Mouse (Mus musculus) layer of hippocampus, postnatal 14 days (tissue): ENCODE data around the gene Atp1a4. TPM values are rescaled to one million over a fixed set of nuclear protein-coding genes. Genes with fewer than 3 reads are reported as not detected.

Source experiments
- DNase-seq, 2 experiments: peaks; one replicate each; pipeline ENCODE4 v3.0.0; 2021 to 2022; ENCODE audit warnings: low spot score in 2 of 2, mixed read lengths in 1 of 2
- total RNA-seq, 2 experiments: library from RNA; stranded (reverse); gene quantifications; 2 replicates each; pipeline ENCODE4 v1.2.3; 2021

The Atp1a4 gene
- total RNA-seq, 2 experiments from 2014 or later, result not detected

DNA sequence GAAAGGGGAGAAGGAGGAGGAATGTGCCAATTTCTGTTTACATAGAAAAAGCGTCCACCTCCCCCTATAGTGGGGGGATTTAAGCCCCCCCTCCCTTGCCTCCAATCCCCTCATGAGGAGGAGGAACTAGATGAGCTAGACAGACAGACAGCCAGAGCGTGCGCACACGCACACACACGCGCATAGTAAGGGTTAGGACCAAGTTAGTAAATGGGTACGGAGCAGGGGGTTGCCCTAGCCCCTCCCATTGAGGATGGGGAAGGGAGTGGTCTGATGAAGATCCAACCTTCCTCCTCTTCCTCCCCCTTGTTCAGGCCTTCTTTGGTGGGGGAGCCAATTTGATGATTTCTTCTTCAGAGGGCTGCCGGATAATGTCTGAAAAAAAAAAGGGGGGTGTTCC lies 59.9 kb downstream of the Atp1a4 start:
- DNase-seq, result no peak

- DNase-seq, result no peak
These were observed 60.4 kb downstream of the Atp1a4 start for GRCm38 (mm10) chr1:172197851-172198250.

DNA sequence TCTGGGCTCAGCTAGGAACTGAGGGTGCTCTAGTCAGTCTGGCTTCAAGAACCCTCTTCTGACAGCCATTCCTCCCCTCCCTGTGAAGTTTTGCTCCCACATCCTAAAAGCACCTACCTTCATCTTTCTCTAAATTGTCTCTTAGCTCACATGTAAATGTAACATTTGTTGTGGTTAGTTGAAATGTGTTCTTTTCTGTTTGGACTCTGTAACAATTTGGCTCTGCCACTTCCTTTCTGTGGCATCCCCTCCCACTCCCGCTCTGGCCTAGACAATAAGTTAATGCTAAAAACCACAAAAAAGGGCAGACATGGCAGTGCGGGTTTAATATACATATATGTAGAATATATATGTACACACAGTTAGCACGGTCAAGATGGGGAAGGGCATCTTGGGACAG lies 61.1 kb downstream of the Atp1a4 start:
- DNase-seq, result no peak

- DNase-seq, result no peak
These were observed 63.8 kb downstream of the Atp1a4 start for GRCm38 (mm10) chr1:172194435-172194834.

GRCm38 (mm10) chr1:172192217-172192616 lies 66.0 kb downstream of the Atp1a4 start:
- DNase-seq, result no peak

DNA sequence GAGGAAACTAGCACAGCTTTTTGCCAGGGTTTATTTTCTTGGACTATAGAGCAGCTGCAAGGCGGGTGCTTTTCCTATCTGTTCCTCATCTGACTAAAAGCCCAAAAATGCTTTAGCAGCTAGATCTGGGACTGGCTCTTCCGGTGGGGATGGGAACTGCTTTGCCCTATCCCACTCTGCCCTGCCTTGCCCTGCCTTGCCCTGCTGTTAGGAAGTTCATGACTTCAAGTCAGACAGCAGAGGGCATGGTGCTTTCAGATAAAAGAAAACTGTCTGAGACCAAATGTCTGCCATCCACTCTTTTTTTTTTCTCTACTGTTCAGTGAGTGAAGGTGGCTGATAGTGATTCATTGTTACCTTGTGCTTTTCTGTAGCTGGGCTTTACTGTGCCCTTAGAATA lies 66.6 kb downstream of the Atp1a4 start:
- DNase-seq, result no peak

DNA sequence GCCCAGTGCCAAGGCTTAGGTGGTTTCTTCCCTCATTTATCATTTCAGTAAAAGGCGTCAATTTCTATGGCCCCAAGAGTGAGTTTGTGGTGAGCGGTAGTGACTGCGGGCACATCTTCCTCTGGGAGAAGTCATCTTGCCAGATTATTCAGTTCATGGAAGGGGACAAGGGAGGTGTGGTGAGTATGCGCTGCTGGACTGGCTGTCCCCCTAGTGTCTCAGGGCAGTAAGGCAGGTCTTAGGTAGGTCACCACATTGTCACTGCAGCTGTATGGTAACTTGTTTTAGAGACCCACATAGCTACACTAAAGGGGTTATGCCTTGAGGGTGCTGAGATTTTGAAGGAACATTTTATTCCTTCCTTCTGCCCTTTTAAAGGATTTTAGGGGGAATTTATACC lies 69.3 kb downstream of the Atp1a4 start:
- no peak for DNase-seq

DNA sequence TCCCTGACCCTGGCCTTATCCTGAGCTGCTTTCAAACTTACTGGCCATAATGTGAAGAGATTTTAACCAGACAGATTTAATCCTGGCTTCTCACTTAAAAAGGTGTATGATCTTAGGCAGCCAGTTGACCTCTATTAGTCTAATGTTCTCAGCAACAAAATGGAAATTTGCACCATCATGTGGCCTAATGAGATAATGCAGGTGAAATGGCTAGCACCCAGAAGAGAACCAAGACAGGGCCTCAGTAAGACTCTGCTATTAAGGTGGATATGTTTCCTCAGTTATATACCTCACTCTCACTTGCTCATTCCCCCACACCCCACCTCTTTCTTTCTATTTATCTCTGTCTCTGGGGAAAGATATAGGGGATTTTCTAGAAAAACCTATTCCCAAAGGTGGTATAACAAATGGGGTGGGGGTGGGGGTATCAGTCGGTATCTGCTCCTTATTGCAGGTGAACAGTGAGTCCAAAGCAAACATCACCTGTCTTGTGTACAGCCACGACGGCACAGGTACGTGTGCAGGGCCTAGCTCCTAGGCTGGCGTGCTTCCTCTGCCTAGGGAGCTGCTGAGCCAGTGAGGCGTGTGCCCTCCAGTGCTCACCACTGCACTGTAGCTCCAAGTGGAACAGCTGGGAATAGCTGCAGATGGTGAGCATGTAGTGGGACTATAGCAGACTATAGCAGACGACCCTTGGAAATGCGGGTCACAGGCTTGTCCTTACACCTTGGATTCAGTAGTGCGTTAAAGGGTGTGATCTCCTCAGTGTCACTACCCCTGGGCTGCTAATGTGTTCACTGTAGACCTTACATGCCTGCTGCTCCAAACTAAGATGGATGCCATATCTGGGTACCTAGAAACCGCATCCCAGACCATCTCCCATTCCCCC lies 71.6 kb downstream of the Atp1a4 start:
- DNase-seq, result no peak

DNA sequence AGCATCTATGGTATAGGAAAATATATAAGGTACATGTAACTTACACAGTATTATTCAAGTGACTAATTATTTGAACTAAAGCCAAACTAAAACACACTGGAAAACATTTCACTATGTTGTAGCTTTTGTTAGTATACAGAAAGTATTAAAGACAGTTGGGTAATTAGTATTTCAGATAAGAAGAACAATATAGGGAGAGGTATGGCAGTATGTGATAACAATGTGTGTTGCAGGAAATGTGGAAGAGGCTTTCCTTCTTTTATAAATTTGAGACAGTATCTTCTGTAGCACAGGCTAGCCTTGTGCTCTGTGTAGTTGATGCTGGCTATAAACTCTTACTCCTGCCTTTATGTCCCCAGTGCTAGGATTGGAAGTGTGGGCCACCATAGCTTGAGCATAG lies 74.3 kb downstream of the Atp1a4 start:
- no peak for DNase-seq

DNA sequence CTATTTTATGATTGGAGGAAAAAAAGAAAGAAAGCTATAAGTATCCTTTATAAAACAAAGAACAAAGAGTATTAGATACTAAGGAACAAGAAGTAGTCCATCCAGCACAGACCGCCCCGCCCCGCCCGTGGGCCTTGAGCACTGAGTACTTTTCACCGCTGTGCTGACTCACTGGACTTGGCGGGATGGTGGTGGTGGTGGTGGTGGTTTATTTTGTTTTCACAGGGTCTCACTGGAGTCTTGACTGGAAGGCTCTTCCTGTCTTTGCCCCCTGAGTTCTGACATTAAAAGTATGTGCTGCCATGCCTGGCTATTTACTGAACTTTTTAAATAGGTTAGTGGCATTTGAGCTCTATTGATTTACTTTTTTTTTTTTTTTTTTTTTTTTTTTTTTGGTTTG lies 75.2 kb downstream of the Atp1a4 start:
- DNase-seq, result no peak

DNA sequence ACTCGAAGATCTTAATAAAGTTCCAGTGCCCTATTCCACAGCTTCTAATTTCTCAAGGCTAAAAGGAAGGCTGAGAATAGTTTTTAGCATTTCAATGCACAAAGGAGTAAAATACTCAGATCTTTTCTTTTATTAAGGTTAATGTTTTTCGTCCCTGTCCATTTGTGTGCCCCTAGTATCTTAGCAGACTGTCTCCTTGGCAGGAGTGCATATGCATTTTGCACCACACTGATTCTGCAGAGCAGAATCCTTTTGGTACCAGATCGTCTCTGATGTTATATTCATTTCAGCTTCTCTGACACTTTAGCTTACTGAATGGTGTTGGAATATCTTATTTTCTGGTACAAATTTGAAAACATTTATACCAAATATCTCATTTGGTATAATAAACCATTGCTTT lies 76.4 kb downstream of the Atp1a4 start:
- DNase-seq, result no peak

GRCm38 (mm10) chr1:172180881-172181280 lies 77.3 kb downstream of the Atp1a4 start:
- no peak for DNase-seq

GRCm38 (mm10) chr1:172179102-172179501 lies 79.1 kb downstream of the Atp1a4 start:
- no peak for DNase-seq

DNA sequence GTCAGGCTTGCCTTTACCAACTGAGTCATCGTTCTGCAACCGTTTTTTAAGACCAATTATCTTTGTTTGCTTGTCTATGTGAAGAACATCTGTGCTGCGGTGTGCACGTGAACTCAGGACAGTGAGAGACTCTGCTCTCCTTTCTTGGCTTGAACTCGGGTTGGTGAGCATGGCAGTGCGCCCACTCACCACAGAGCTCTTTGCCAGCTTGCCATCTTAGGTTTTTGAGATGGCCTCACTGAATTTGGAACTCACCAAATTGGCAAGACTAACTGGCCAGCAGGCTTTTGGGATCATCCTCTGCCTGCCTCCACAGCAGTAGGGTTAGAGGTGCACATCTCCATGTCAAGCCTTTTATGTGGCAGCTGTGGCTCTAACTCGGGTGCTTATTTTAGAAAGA lies 80.4 kb downstream of the Atp1a4 start:
- DNase-seq, result no peak

Other genes with a start within 250 kb of the Atp1a4 start
- gene Vangl2, start 230.0 kb downstream of the Atp1a4 start, total RNA-seq, result 10 to 100 TPM; 21.9 to 22.4 TPM
- gene Nhlh1, start 200.8 kb downstream of the Atp1a4 start, total RNA-seq, result under 1 TPM; 0.85 to 0.91 TPM
- gene Copa, start 175.9 kb downstream of the Atp1a4 start, total RNA-seq, result 100 to 1,000 TPM; 152 TPM
- 10 to 100 TPM; 71.4 to 73.2 TPM for gene Ncstn, start 175.6 kb downstream of the Atp1a4 start, total RNA-seq
- 100 to 1,000 TPM in 1 of 2 experiments, 10 to 100 TPM in 1; 98.8 to 110 TPM for gene Pex19, start 131.7 kb downstream of the Atp1a4 start, total RNA-seq
- gene Dcaf8, start 110.3 kb downstream of the Atp1a4 start, total RNA-seq, result 100 to 1,000 TPM in 1 of 2 experiments, 10 to 100 TPM in 1; 97.8 to 104 TPM
- gene Pea15a, start 51.6 kb downstream of the Atp1a4 start, total RNA-seq, result 100 to 1,000 TPM; 360 to 376 TPM
- gene Casq1, start 38.5 kb downstream of the Atp1a4 start, total RNA-seq, result 1 to 10 TPM; 1.1 to 1.4 TPM
- 100 to 1,000 TPM; 185 to 195 TPM for gene Igsf8, start 3.2 kb upstream of the Atp1a4 start, total RNA-seq
- 100 to 1,000 TPM; 610 to 641 TPM for gene Atp1a2, start 39.6 kb upstream of the Atp1a4 start, total RNA-seq
- 10 to 100 TPM; 37.4 to 50.1 TPM for gene Kcnj9, start 70.9 kb upstream of the Atp1a4 start, total RNA-seq
- gene Kcnj10, start 82.8 kb upstream of the Atp1a4 start, total RNA-seq, result 100 to 1,000 TPM; 101 to 106 TPM
- gene Pigm, start 118.1 kb upstream of the Atp1a4 start, total RNA-seq, result 1 to 10 TPM; 8.9 to 9.5 TPM
- not detected for gene Slamf9, start 216.9 kb upstream of the Atp1a4 start, total RNA-seq
- 1 to 10 TPM; 7.2 to 8.9 TPM for gene Igsf9, start 223.4 kb upstream of the Atp1a4 start, total RNA-seq
- 10 to 100 TPM; 14.1 to 15.6 TPM for gene Tagln2, start 241.6 kb upstream of the Atp1a4 start, total RNA-seq